Mouse (Mus musculus) CH12.LX (cell line): ENCODE results near the gene Hipk3. TPM values are rescaled to one million over a fixed set of nuclear protein-coding genes. Genes with fewer than 3 reads are reported as not detected.

Source experiments
- DNase-seq: peaks from one replicate; pipeline ENCODE4 v3.0.0-alpha.2; 2013; ENCODE audit errors: extremely low read depth
- H3K27ac ChIP-seq: 2 replicates; pipeline ENCODE4 v1.5.1; 2012; ENCODE audit warnings: low read depth, mild to moderate bottlenecking, control low read depth, moderate library complexity; ENCODE audit not compliant: insufficient read depth
- H3K27me3 ChIP-seq: replicated peaks from 2 replicates; pipeline ENCODE3; 2012; ENCODE audit warnings: inconsistent platforms
- H3K36me3 ChIP-seq, 2 experiments: replicated peaks in 1 of 2; 2 replicates each; pipeline versions ENCODE3 to v1.6.1; 2012; ENCODE audit warnings: inconsistent platforms in 1 of 2, low read length in 1 of 2, mild to moderate bottlenecking in 1 of 2, mixed read lengths in 1 of 2, moderate library complexity in 1 of 2; ENCODE audit not compliant: control insufficient read depth in 1 of 2, insufficient read depth in 1 of 2
- H3K4me1 ChIP-seq, 2 experiments: 2 replicates each; pipeline ENCODE4 v1.6.1; 2012; ENCODE audit warnings: inconsistent platforms in 1 of 2, moderate library complexity in 1 of 2; ENCODE audit not compliant: insufficient read depth in 2 of 2, control insufficient read depth in 1 of 2
- H3K4me2 ChIP-seq: 2 replicates; pipeline ENCODE4 v1.6.1; 2012; ENCODE audit warnings: low read depth, mild to moderate bottlenecking, control low read depth; ENCODE audit not compliant: poor library complexity, insufficient read depth, severe bottlenecking
- H3K4me3 ChIP-seq, 3 experiments: fragments of 150-350 bp in 1 of 3; sonication (generic) in 1 of 3; replicated peaks in 1 of 3; 2 replicates each; pipeline versions ENCODE3 to v1.5.1; 2011 to 2012; ENCODE audit warnings: low read depth in 2 of 3, low read length in 2 of 3, mild to moderate bottlenecking in 2 of 3, moderate library complexity in 2 of 3, control low read depth in 1 of 3, improper control_type of control experiment in 1 of 3, inconsistent platforms in 1 of 3, mixed read lengths in 1 of 3; ENCODE audit not compliant: poor library complexity in 1 of 3
- H3K79me2 ChIP-seq: replicated peaks from 2 replicates; pipeline ENCODE4 v1.6.1; 2012; ENCODE audit warnings: mild to moderate bottlenecking, moderate library complexity; ENCODE audit not compliant: control insufficient read depth, poor library complexity, insufficient read depth, severe bottlenecking; ENCODE audit errors: extremely low read depth
- H3K9ac ChIP-seq: 2 replicates; pipeline ENCODE4 v1.6.1; 2012; ENCODE audit warnings: low read depth, mild to moderate bottlenecking, control low read depth, moderate library complexity; ENCODE audit not compliant: insufficient read depth
- H3K9me3 ChIP-seq: replicated peaks from 2 replicates; pipeline ENCODE3; 2012; ENCODE audit warnings: low read length, inconsistent platforms, mixed read lengths
- BHLHE40 ChIP-seq: IDR thresholded peaks from 2 replicates; pipeline ENCODE4 v1.6.1; 2011; ENCODE audit warnings: mild to moderate bottlenecking, low read depth, low read length, improper control_type of control experiment
- E2F4 ChIP-seq: IDR thresholded peaks from 2 replicates; pipeline ENCODE4 v1.6.1; 2011; ENCODE audit warnings: low read depth, low read length, improper control_type of control experiment; ENCODE audit not compliant: insufficient replicate concordance
- ELF1 ChIP-seq: IDR thresholded peaks from 2 replicates; pipeline ENCODE4 v1.6.1; 2014; ENCODE audit warnings: low read depth, mild to moderate bottlenecking, inconsistent platforms, low read length, improper control_type of control experiment
- JUN ChIP-seq: IDR thresholded peaks from 2 replicates; pipeline ENCODE4 v1.6.1; 2011; ENCODE audit warnings: low read depth, mild to moderate bottlenecking, low read length, improper control_type of control experiment, moderate library complexity; ENCODE audit not compliant: insufficient read depth
- JUND ChIP-seq: conservative IDR thresholded peaks from 2 replicates; pipeline ENCODE4 v1.6.1; 2011; ENCODE audit warnings: low read depth, low read length, improper control_type of control experiment
- KAT2A ChIP-seq: IDR thresholded peaks from 2 replicates; pipeline ENCODE4 v1.6.1; 2012; ENCODE audit warnings: low read length, improper control_type of control experiment, inconsistent platforms; ENCODE audit not compliant: insufficient replicate concordance
- MYC ChIP-seq: IDR thresholded peaks from 2 replicates; pipeline ENCODE4 v1.6.1; 2011; ENCODE audit warnings: low read depth, mild to moderate bottlenecking, improper control_type of control experiment, low read length
- POLR2AphosphoS2 ChIP-seq: IDR thresholded peaks from 2 replicates; pipeline ENCODE4 v1.6.1; 2011; ENCODE audit warnings: low read depth, low read length, improper control_type of control experiment
- SIN3A ChIP-seq: IDR thresholded peaks from 2 replicates; pipeline ENCODE4 v1.6.1; 2012; ENCODE audit warnings: low read length, improper control_type of control experiment, inconsistent platforms
- TCF12 ChIP-seq: IDR thresholded peaks from 2 replicates; pipeline ENCODE4 v1.6.1; 2014; ENCODE audit warnings: low read depth, mild to moderate bottlenecking, inconsistent platforms, low read length, improper control_type of control experiment
- UBTF ChIP-seq: IDR thresholded peaks from 2 replicates; pipeline ENCODE4 v1.6.1; 2012; ENCODE audit warnings: low read depth, mild to moderate bottlenecking, inconsistent platforms, low read length, improper control_type of control experiment, moderate library complexity
- USF1 ChIP-seq: IDR thresholded peaks from 2 replicates; pipeline ENCODE4 v1.6.1; 2014; ENCODE audit warnings: low read depth, mild to moderate bottlenecking, inconsistent platforms, low read length, improper control_type of control experiment
- USF2 ChIP-seq: conservative IDR thresholded peaks from 2 replicates; pipeline ENCODE4 v1.6.1; 2011; ENCODE audit warnings: low read depth, low read length, improper control_type of control experiment
- ZC3H11A ChIP-seq: IDR thresholded peaks from 2 replicates; pipeline ENCODE4 v1.6.1; 2012; ENCODE audit warnings: low read depth, mild to moderate bottlenecking, inconsistent platforms, low read length, improper control_type of control experiment
- ZMIZ1 ChIP-seq: IDR thresholded peaks from 2 replicates; pipeline ENCODE4 v1.6.1; 2012; ENCODE audit warnings: low read depth, mild to moderate bottlenecking, inconsistent platforms, low read length, improper control_type of control experiment
- ZNF384 ChIP-seq: IDR thresholded peaks from 2 replicates; pipeline ENCODE4 v1.6.1; 2012; ENCODE audit warnings: low read depth, low read length, improper control_type of control experiment, inconsistent platforms
- dilution Hi-C: fragments of 300-500 bp; cut with MboI; formaldehyde crosslinking; loops from 2 replicates; pipeline ENCODE4 v1.14.3; 2020; ENCODE audit warnings: low sequenced_read_pairs; ENCODE audit not compliant: extremely low pct_unique_long_range_greater_than_20kb, extremely low pct_ligation_motif_present
- in situ Hi-C: fragments of 300-500 bp; cut with MboI; formaldehyde crosslinking; loops from 3 replicates; pipeline ENCODE4 v1.14.3; 2019; ENCODE audit warnings: low sequenced_read_pairs, low pct_ligation_motif_present, low pct_unique_long_range_greater_than_20kb, mixed read lengths
- polyA plus RNA-seq: library from polyadenylated mRNA; unstranded; fragments of >175 nt; gene quantifications from 2 replicates; pipeline ENCODE4 v1.2.1, GENCODE M21; 2012; ENCODE audit warnings: low read depth; ENCODE audit not compliant: insufficient read length
- total RNA-seq, 2 experiments: library from RNA; depleted of rRNA; stranded (reverse); fragments of 300-350 nt in 1 of 2; fragments of >200 nt in 1 of 2; gene quantifications; 2 replicates each; pipeline ENCODE4 v1.2.3; 2012 to 2014

The Hipk3 gene
- total and polyA plus RNA-seq, 3 experiments: 14.8 to 19.5 (median 16.9) TPM

GRCm38 (mm10) chr2:104497231-104497630 is 3.0 kb upstream of the Hipk3 start:
- Histone ChIP-seq H3K9me3 (no peaks in the 10 kb centered on the region), H3K4me1 (peaks cover 4 to 32% of the 10 kb centered on the region in 2 experiments), H3K36me3 (no peaks in the 10 kb centered on the region)
- dilution Hi-C loops: no loop called here
- TF ChIP-seq POLR2AphosphoS2: no peak
- no peak for TF ChIP-seq USF1
- no peak for TF ChIP-seq BHLHE40
- no peak for TF ChIP-seq JUND
- no peak for TF ChIP-seq ZNF384
- TF ChIP-seq ZC3H11A: no peak
- TF ChIP-seq USF2: no peak
- TF ChIP-seq, all 38 proteins: peak for 0
- peaks cover 7% of the 10 kb centered on the region for H3K79me2 ChIP-seq
- in situ Hi-C loops: loop anchor here (10.0 kb wide), 1 partner anchor 68 kb away; no protein-coding TSS in a partner anchor
- no peak overlapping the region for H3K4me2 ChIP-seq
- no peak overlapping the region for H3K4me3 ChIP-seq
- H3K27me3 ChIP-seq: no peaks in the 10 kb centered on the region
- no peak for DNase-seq
- no peak overlapping the region for H3K27ac ChIP-seq
- no peak overlapping the region for H3K9ac ChIP-seq

- peaks cover 7 to 32% of the 10 kb centered on the region in 2 experiments for H3K4me1 ChIP-seq
- no peak for DNase-seq
- TF ChIP-seq E2F4: no peak
- no peak for TF ChIP-seq UBTF
- no peak for TF ChIP-seq MYC
- no peak for TF ChIP-seq KAT2A
- TF ChIP-seq JUN: no peak
- no peak for TF ChIP-seq TCF12
- no peak for TF ChIP-seq SIN3A
- no peak overlapping the region for H3K4me3 ChIP-seq
- H3K9ac ChIP-seq: no peak overlapping the region
- dilution Hi-C loops (no loop called here), in situ Hi-C loops (loop anchor here (10.0 kb wide), 1 partner anchor 69 kb away; no protein-coding TSS in a partner anchor)
- H3K27me3 ChIP-seq: no peaks in the 10 kb centered on the region
- H3K27ac ChIP-seq: no peak overlapping the region
- H3K36me3 ChIP-seq: no peaks in the 10 kb centered on the region
- no peaks in the 10 kb centered on the region for H3K9me3 ChIP-seq
- H3K79me2 ChIP-seq: peaks cover 10% of the 10 kb centered on the region
- no peak overlapping the region for H3K4me2 ChIP-seq
Measured at GRCm38 (mm10) chr2:104496206-104496605, 2.0 kb upstream of the Hipk3 start.

GRCm38 (mm10) chr2:104494801-104495185 is 547 bp upstream of the Hipk3 start:
- peak overlapping the region; percentile 44 for H3K4me2 ChIP-seq
- no peak for DNase-seq
- no peaks in the 10 kb centered on the region for H3K9me3 ChIP-seq
- in situ Hi-C loops: loop anchor here (10.0 kb wide), 1 partner anchor 70 kb away; no protein-coding TSS in a partner anchor
- TF ChIP-seq ELF1: 0 out of 2 replicates have a peak, but pooled peaks have one; percentile 2
- TF ChIP-seq JUND: no peak
- TF ChIP-seq ZMIZ1: no peak
- TF ChIP-seq, all 38 proteins: peak for 1
- dilution Hi-C loops: no loop called here
- Histone ChIP-seq H3K4me1 (peaks cover 7 to 43% of the 10 kb centered on the region in 2 experiments), H3K27me3 (no peaks in the 10 kb centered on the region), H3K9ac (peak overlapping the region; percentile 62), H3K79me2 (peaks cover 21% of the 10 kb centered on the region), H3K27ac (no peak overlapping the region), H3K4me3 (peak overlapping the region; percentile 19 to 85 (median 20)), H3K36me3 (peaks cover 0 to 3% of the 10 kb centered on the region in 2 experiments)
